Mouse (Mus musculus) MEL (cell line): Measurements from ENCODE around the gene Tyrobp. TPM values are rescaled to one million over a fixed set of nuclear protein-coding genes. Genes with fewer than 3 reads are reported as not detected.

Experiments used
- DNase-seq: peaks from one replicate; pipeline ENCODE4 v3.0.0; 2011; ENCODE audit warnings: low read depth, low spot score
- H3K27ac ChIP-seq: 2 replicates; pipeline ENCODE4 v1.5.1; 2012; ENCODE audit warnings: low read depth, mild to moderate bottlenecking, control low read depth, low read length, moderate library complexity; ENCODE audit not compliant: control insufficient read depth
- H3K27me3 ChIP-seq, 2 experiments: fragments of 150-350 bp in 1 of 2; sonication (generic) in 1 of 2; 2 replicates each; pipeline ENCODE4 v1.6.1; 2012; ENCODE audit warnings: low read length in 2 of 2, mild to moderate bottlenecking in 2 of 2, improper control_type of control experiment in 1 of 2, moderate library complexity in 1 of 2; ENCODE audit not compliant: insufficient read depth in 2 of 2, control insufficient read depth in 1 of 2
- H3K36me3 ChIP-seq, 2 experiments: 2 replicates each; pipeline ENCODE4 v1.6.1; 2012 to 2014; ENCODE audit warnings: low read length in 2 of 2, improper control_type of control experiment in 1 of 2, inconsistent platforms in 1 of 2, mild to moderate bottlenecking in 1 of 2; ENCODE audit not compliant: insufficient read depth in 2 of 2, control insufficient read depth in 1 of 2
- H3K4me1 ChIP-seq, 2 experiments: fragments of 150-350 bp in 1 of 2; sonication (generic) in 1 of 2; 2 replicates each; pipeline ENCODE4 v1.6.1; 2012; ENCODE audit warnings: low read length in 2 of 2, improper control_type of control experiment in 1 of 2, mild to moderate bottlenecking in 1 of 2; ENCODE audit not compliant: insufficient read depth in 2 of 2, control insufficient read depth in 1 of 2
- H3K4me3 ChIP-seq, 2 experiments: fragments of 150-350 bp in 1 of 2; sonication (generic) in 1 of 2; 2 replicates each; pipeline ENCODE4 v1.5.1; 2012; ENCODE audit warnings: low read depth in 2 of 2, low read length in 2 of 2, mild to moderate bottlenecking in 2 of 2, moderate library complexity in 2 of 2, control low read depth in 1 of 2, improper control_type of control experiment in 1 of 2; ENCODE audit not compliant: control insufficient read depth in 1 of 2, insufficient read depth in 1 of 2
- H3K79me2 ChIP-seq: 2 replicates; pipeline ENCODE4 v1.6.1; 2012; ENCODE audit warnings: mild to moderate bottlenecking, low read length, moderate library complexity; ENCODE audit not compliant: control insufficient read depth, poor library complexity, insufficient read depth
- H3K9ac ChIP-seq: 2 replicates; pipeline ENCODE4 v1.6.1; 2012; ENCODE audit warnings: low read depth, mild to moderate bottlenecking, control low read depth, low read length, moderate library complexity; ENCODE audit not compliant: control insufficient read depth, poor library complexity, severe bottlenecking
- H3K9me3 ChIP-seq: fragments of 150-350 bp; sonication (generic); replicated peaks from 2 replicates; pipeline ENCODE4 v1.6.1; 2012; ENCODE audit warnings: mild to moderate bottlenecking, low read length, improper control_type of control experiment, moderate library complexity; ENCODE audit not compliant: insufficient read depth
- BHLHE40 ChIP-seq: IDR thresholded peaks from 2 replicates; pipeline ENCODE4 v1.6.1; 2012; ENCODE audit warnings: low read depth, mild to moderate bottlenecking, inconsistent platforms, low read length, improper control_type of control experiment, borderline replicate concordance
- CHD2 ChIP-seq: IDR thresholded peaks from 2 replicates; pipeline ENCODE4 v1.6.1; 2011; ENCODE audit warnings: low read length, improper control_type of control experiment
- CTCF ChIP-seq, 3 experiments: IDR thresholded peaks in 2 of 3; conservative IDR thresholded peaks in 1 of 3; 2 replicates each; pipeline ENCODE4 v1.5.1; 2011 to 2012; ENCODE audit warnings: low read length in 3 of 3, low read depth in 2 of 3, mild to moderate bottlenecking in 2 of 3, improper control_type of control experiment in 1 of 3, inconsistent platforms in 1 of 3, mixed read lengths in 1 of 3, moderate library complexity in 1 of 3; ENCODE audit not compliant: control insufficient read depth in 1 of 3, insufficient read depth in 1 of 3, poor library complexity in 1 of 3, severe bottlenecking in 1 of 3
- E2F4 ChIP-seq: IDR thresholded peaks from 2 replicates; pipeline ENCODE4 v1.6.1; 2011; ENCODE audit warnings: low read depth, low read length, improper control_type of control experiment, borderline replicate concordance
- ELF1 ChIP-seq: IDR thresholded peaks from 2 replicates; pipeline ENCODE4 v1.6.1; 2014; ENCODE audit warnings: low read depth, mild to moderate bottlenecking, inconsistent platforms, low read length, improper control_type of control experiment, moderate library complexity
- EP300 ChIP-seq, 2 experiments: IDR thresholded peaks; 2 replicates each; pipeline ENCODE4 v1.6.1; 2011; ENCODE audit warnings: improper control_type of control experiment in 2 of 2, low read length in 2 of 2, low read depth in 1 of 2, mild to moderate bottlenecking in 1 of 2
- ETS1 ChIP-seq: IDR thresholded peaks from 2 replicates; pipeline ENCODE4 v1.6.1; 2012; ENCODE audit warnings: low read depth, mild to moderate bottlenecking, inconsistent platforms, low read length, improper control_type of control experiment, moderate library complexity
- GATA1 ChIP-seq: IDR thresholded peaks from 2 replicates; pipeline ENCODE4 v1.6.1; 2011; ENCODE audit warnings: low read depth, low read length, improper control_type of control experiment
- JUND ChIP-seq: IDR thresholded peaks from 2 replicates; pipeline ENCODE4 v1.6.1; 2011; ENCODE audit warnings: low read depth, mild to moderate bottlenecking, improper control_type of control experiment, low read length
- KAT2A ChIP-seq: conservative IDR thresholded peaks from 2 replicates; pipeline ENCODE4 v1.6.1; 2012; ENCODE audit warnings: low read depth, low read length, improper control_type of control experiment, inconsistent platforms
- MAFK ChIP-seq: IDR thresholded peaks from 2 replicates; pipeline ENCODE4 v1.6.1; 2011; ENCODE audit warnings: low read depth, mild to moderate bottlenecking, low read length, improper control_type of control experiment, borderline replicate concordance
- MAX ChIP-seq: IDR thresholded peaks from 2 replicates; pipeline ENCODE4 v1.6.1; 2011; ENCODE audit warnings: low read length, improper control_type of control experiment
- MAZ ChIP-seq: IDR thresholded peaks from 2 replicates; pipeline ENCODE4 v1.6.1; 2012; ENCODE audit warnings: low read depth, mild to moderate bottlenecking, inconsistent platforms, low read length, improper control_type of control experiment
- MEF2A ChIP-seq: IDR thresholded peaks from 2 replicates; pipeline ENCODE4 v1.6.1; 2014; ENCODE audit warnings: low read depth, mild to moderate bottlenecking, inconsistent platforms, low read length, improper control_type of control experiment; ENCODE audit not compliant: poor library complexity, insufficient replicate concordance, severe bottlenecking; ENCODE audit errors: extremely low read depth
- MYB ChIP-seq: IDR thresholded peaks from 2 replicates; pipeline ENCODE4 v1.6.1; 2011; ENCODE audit warnings: mild to moderate bottlenecking, low read depth, low read length, improper control_type of control experiment
- MYC ChIP-seq: IDR thresholded peaks from 2 replicates; pipeline ENCODE4 v1.6.1; 2011; ENCODE audit warnings: low read depth, mild to moderate bottlenecking, low read length, improper control_type of control experiment, moderate library complexity
- NELFE ChIP-seq: IDR thresholded peaks from 2 replicates; pipeline ENCODE4 v1.6.1; 2011; ENCODE audit warnings: low read depth, low read length, improper control_type of control experiment
- NRF1 ChIP-seq: IDR thresholded peaks from 2 replicates; pipeline ENCODE4 v1.6.1; 2014; ENCODE audit warnings: low read depth, mild to moderate bottlenecking, inconsistent platforms, low read length, improper control_type of control experiment, moderate library complexity; ENCODE audit not compliant: poor library complexity, insufficient read depth, severe bottlenecking
- POLR2AphosphoS5 ChIP-seq: IDR thresholded peaks from 2 replicates; pipeline ENCODE4 v1.6.1; 2012; ENCODE audit warnings: low read depth, borderline replicate concordance, mild to moderate bottlenecking, inconsistent platforms, low read length, moderate library complexity, mixed read lengths
- SIN3A ChIP-seq: IDR thresholded peaks from 2 replicates; pipeline ENCODE4 v1.6.1; 2012; ENCODE audit warnings: low read length, improper control_type of control experiment, inconsistent platforms
- TAL1 ChIP-seq: IDR thresholded peaks from 2 replicates; pipeline ENCODE4 v1.6.1; 2012; ENCODE audit warnings: mild to moderate bottlenecking, inconsistent platforms, low read length, moderate library complexity, mixed read lengths
- USF2 ChIP-seq, 2 experiments: IDR thresholded peaks; 2 replicates each; pipeline ENCODE4 v1.6.1; 2011 to 2012; ENCODE audit warnings: improper control_type of control experiment in 2 of 2, low read length in 2 of 2, borderline replicate concordance in 1 of 2, inconsistent platforms in 1 of 2, low read depth in 1 of 2, mild to moderate bottlenecking in 1 of 2; ENCODE audit not compliant: insufficient read depth in 1 of 2
- ZC3H11A ChIP-seq: IDR thresholded peaks from 2 replicates; pipeline ENCODE4 v1.6.1; 2012; ENCODE audit warnings: low read depth, mild to moderate bottlenecking, inconsistent platforms, low read length, improper control_type of control experiment
- ZKSCAN1 ChIP-seq: IDR thresholded peaks from 2 replicates; pipeline ENCODE4 v1.6.1; 2012; ENCODE audit warnings: low read depth, mild to moderate bottlenecking, inconsistent platforms, low read length, improper control_type of control experiment, moderate library complexity
- ZNF384 ChIP-seq: IDR thresholded peaks from 2 replicates; pipeline ENCODE4 v1.6.1; 2012; ENCODE audit warnings: low read depth, mild to moderate bottlenecking, inconsistent platforms, low read length, improper control_type of control experiment
- polyA plus RNA-seq, 2 experiments: library from polyadenylated mRNA; stranded (reverse) in 1 of 2; unstranded in 1 of 2; fragments of >175 nt in 1 of 2; fragments of >200 nt in 1 of 2; gene quantifications; 2 replicates each; pipeline versions ENCODE4 v1.2.1 to v1.2.4; 2012; ENCODE audit warnings: low replicate concordance in 2 of 2, low read depth in 1 of 2; ENCODE audit not compliant: insufficient read length in 2 of 2, insufficient read depth in 1 of 2, missing spikeins in 1 of 2
- total RNA-seq: library from RNA; depleted of rRNA; stranded (reverse); fragments of 300-350 nt; gene quantifications from 2 replicates; pipeline ENCODE4 v1.2.3, GENCODE M21; 2012

Tyrobp gene
- total and polyA plus RNA-seq, 3 experiments = 2.8 to 13.6 TPM; not detected in 1

DNA sequence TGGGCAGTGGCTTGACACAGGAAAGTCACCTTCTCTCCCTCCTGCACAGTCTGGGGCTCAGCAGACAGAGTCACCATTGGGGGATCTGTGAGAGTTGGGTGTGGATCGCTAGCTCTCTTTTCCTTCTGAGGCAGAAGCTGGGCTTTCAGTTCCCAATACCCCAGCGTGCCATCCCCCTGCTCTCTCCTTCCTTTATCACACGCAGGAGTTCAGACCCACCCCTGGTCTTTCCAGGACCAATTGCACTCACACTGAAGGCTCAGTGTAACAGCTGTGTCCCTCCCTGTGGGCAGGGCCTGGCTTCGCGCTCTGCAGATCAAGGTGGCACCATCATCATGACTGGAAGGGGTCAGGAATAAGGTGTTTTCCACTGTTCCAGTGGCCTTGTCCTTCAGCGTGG, 40.7 kb downstream of the Tyrobp start:
- H3K4me3 ChIP-seq = no peak overlapping the region
- H3K27ac ChIP-seq = no peak overlapping the region
- no peak for TF ChIP-seq MAX
- no peak for TF ChIP-seq CTCF (IDR thresholded peaks at IDR 0.05 in 2 of 3, conservative IDR thresholded peaks at IDR 0.05 in 1 of 3; ENCODE audit: control insufficient read depth in 1 of 3, insufficient read depth in 1 of 3, low read depth in 2 of 3, low read length in 3 of 3, poor library complexity in 1 of 3, severe bottlenecking in 1 of 3)
- TF ChIP-seq BHLHE40 = no peak
- TF ChIP-seq EP300 (IDR thresholded peaks at IDR 0.05; ENCODE audit: low read depth in 1 of 2, low read length in 2 of 2) = no peak
- TF ChIP-seq ZKSCAN1 = no peak
- no peak for TF ChIP-seq SIN3A
- no peak for TF ChIP-seq E2F4
- no peak for TF ChIP-seq JUND
- TF ChIP-seq MAZ = no peak
- TF ChIP-seq CHD2 = no peak
- TF ChIP-seq USF2 (IDR thresholded peaks at IDR 0.05; ENCODE audit: borderline replicate concordance in 1 of 2, insufficient read depth in 1 of 2, low read depth in 1 of 2, low read length in 2 of 2) = no peak
- TF ChIP-seq NRF1 = no peak
- no peaks in the 10 kb centered on the region; a peak in 1 of 4 replicates for H3K27me3 ChIP-seq
- no peaks in the 10 kb centered on the region for H3K79me2 ChIP-seq
- H3K36me3 ChIP-seq = no peaks in the 10 kb centered on the region
- no peaks in the 10 kb centered on the region for H3K9me3 ChIP-seq
- no peaks in the 10 kb centered on the region for H3K4me1 ChIP-seq
- DNase-seq = no peak
- H3K9ac ChIP-seq = no peak overlapping the region

DNA sequence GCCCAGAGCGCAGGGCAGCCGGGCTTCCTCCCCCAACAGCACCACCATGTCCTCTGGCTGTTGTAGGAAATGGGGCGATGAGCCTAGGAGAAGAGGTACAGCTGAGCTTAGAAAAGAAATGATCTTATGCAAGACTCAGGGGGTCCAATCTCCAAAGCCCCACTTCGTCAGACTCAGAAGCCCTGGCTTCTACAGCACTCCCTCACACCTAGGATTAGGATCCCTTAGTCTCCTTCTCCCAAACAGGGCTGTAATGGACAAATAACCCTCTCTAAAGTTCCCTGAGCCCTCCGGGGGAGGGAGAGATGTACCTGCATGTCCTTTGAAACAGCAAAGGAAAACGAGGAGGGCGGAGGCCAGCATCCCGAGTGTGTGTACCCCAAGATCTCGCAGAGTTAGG, 42.9 kb downstream of the Tyrobp start:
- TF ChIP-seq POLR2AphosphoS5 (no peak), ETS1 (no peak), MEF2A (no peak), MYC (no peak), TAL1 (no peak), ZC3H11A (no peak), MAFK (no peak), ELF1 (no peak), GATA1 (no peak), NRF1 (no peak), KAT2A (no peak), ZNF384 (no peak), MYB (no peak), NELFE (no peak), EP300 (IDR thresholded peaks at IDR 0.05; ENCODE audit: low read depth in 1 of 2, low read length in 2 of 2) (no peak)
- Histone ChIP-seq H3K27ac (no peak overlapping the region), H3K9me3 (no peaks in the 10 kb centered on the region), H3K4me3 (no peak overlapping the region), H3K9ac (no peak overlapping the region), H3K4me1 (no peaks in the 10 kb centered on the region), H3K27me3 (no peaks in the 10 kb centered on the region; a peak in 1 of 4 replicates), H3K79me2 (no peaks in the 10 kb centered on the region), H3K36me3 (no peaks in the 10 kb centered on the region)
- no peak for DNase-seq
